Mouse (Mus musculus): ENCODE data around the gene Dpp6. TPM values are rescaled to one million over a fixed set of nuclear protein-coding genes. Genes with fewer than 3 reads are reported as not detected.

Dpp6 gene
- polyA plus RNA-seq, 1 experiment from 2014 or later = 4.5 TPM

DNA sequence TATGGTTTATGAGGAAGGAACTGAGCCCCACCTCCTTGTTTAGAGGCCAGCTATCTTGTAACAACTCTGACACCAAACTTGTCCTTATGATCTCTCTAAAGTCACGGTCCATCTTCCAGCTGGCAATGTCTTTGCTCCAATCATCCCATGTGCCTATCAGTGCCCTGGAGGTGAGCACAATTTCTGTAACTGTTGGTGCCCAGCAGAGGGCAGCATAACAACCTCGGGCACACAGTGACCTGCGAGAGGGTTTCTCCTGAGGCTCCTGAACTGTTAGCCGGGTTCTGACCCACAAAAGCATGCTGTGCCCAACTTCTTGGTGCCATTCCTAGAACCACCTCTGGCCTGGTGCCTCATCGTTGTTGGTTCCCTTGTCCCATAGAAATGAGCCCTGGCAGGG, 863.5 kb downstream of the Dpp6 start:
- Histone ChIP-seq H3K36me3 (replicated peaks; ENCODE audit: control insufficient read depth, insufficient read depth, low read depth, low read length) (no peaks in the 10 kb centered on the region), H3K27me3 (ENCODE audit: control insufficient read depth, insufficient read depth, low read length) (no peaks in the 10 kb centered on the region), H3K4me3 (ENCODE audit: low read depth, low read length) (no peak overlapping the region), H3K9me3 (replicated peaks; ENCODE audit: control insufficient read depth, low read length) (no peaks in the 10 kb centered on the region), H3K27ac (replicated peaks; ENCODE audit: low read depth, low read length) (no peak overlapping the region), H3K9ac (replicated peaks; ENCODE audit: low read length) (no peak overlapping the region), H3K4me2 (ENCODE audit: low read depth, low read length) (no peak overlapping the region), H3K4me1 (ENCODE audit: control insufficient read depth, insufficient read depth, low read length) (no peaks in the 10 kb centered on the region)
- DNase-seq (ENCODE audit: low spot score) (peak; percentile 36), ATAC-seq (replicated peaks; ENCODE audit: insufficient number of reproducible peaks, low FRiP score, low TSS enrichment, low read depth) (no peak)
- 42% methylated on average over 5 of the region's 5 CpGs for WGBS

DNA sequence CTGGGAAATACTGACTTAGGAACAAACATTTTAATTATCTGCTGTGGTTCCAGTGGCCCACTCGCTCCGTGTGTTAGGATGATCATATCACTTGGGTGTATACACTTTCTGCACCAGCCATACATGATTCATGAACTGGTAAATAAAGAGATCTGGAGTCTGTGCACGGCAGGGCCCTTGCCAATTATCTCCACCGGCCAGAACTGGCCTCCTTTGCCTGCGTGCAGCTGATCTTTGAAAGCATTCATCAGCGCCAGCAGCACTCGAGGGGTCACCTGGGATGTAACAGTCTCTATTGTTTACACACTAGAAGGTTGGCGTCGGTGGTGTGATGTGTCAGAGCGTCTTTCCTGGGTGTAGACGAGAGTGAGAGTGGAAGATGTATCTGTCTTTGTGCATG, 868.2 kb downstream of the Dpp6 start:
- no peak overlapping the region for H3K4me2 ChIP-seq (ENCODE audit: low read depth, low read length)
- ATAC-seq (replicated peaks; ENCODE audit: insufficient number of reproducible peaks, low FRiP score, low TSS enrichment, low read depth) (no peak), DNase-seq (ENCODE audit: low spot score) (no peak)
- no peaks in the 10 kb centered on the region for H3K4me1 ChIP-seq (ENCODE audit: control insufficient read depth, insufficient read depth, low read length)
- H3K4me3 ChIP-seq (ENCODE audit: low read depth, low read length) = no peak overlapping the region
- no peak overlapping the region for H3K9ac ChIP-seq (replicated peaks; ENCODE audit: low read length)
- no peaks in the 10 kb centered on the region for H3K27me3 ChIP-seq (ENCODE audit: control insufficient read depth, insufficient read depth, low read length)
- H3K27ac ChIP-seq (replicated peaks; ENCODE audit: low read depth, low read length) = no peak overlapping the region
- no peaks in the 10 kb centered on the region for H3K9me3 ChIP-seq (replicated peaks; ENCODE audit: control insufficient read depth, low read length)
- 73% methylated on average over 11 of the region's 11 CpGs for WGBS
- no peaks in the 10 kb centered on the region for H3K36me3 ChIP-seq (replicated peaks; ENCODE audit: control insufficient read depth, insufficient read depth, low read depth, low read length)

DNA sequence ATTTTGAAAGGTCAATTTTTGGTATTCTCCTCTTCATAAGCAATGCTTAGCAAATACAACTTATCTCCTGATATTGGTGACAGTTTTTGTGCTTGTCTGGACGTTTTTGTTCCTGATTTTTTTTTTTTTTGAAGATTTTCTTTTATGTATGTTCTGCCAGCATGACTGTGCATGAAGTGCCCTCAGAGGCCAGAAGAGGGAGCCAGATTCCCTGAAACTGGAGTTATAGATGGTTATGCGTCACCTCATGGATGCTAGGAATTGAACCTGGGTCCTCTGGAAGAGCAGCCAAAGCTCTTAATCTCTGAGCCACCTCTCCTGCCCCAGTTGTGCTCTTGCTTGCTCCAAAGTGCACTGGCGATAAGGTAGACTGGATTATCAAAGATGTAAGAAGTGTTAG, 868.9 kb downstream of the Dpp6 start:
- no peaks in the 10 kb centered on the region for H3K36me3 ChIP-seq (replicated peaks; ENCODE audit: control insufficient read depth, insufficient read depth, low read depth, low read length)
- DNase-seq (ENCODE audit: low spot score) = no peak
- H3K27me3 ChIP-seq (ENCODE audit: control insufficient read depth, insufficient read depth, low read length) = no peaks in the 10 kb centered on the region
- no peak for ATAC-seq (replicated peaks; ENCODE audit: insufficient number of reproducible peaks, low FRiP score, low TSS enrichment, low read depth)
- no peak overlapping the region for H3K27ac ChIP-seq (replicated peaks; ENCODE audit: low read depth, low read length)
- no peaks in the 10 kb centered on the region for H3K9me3 ChIP-seq (replicated peaks; ENCODE audit: control insufficient read depth, low read length)
- H3K4me1 ChIP-seq (ENCODE audit: control insufficient read depth, insufficient read depth, low read length) = no peaks in the 10 kb centered on the region
- H3K9ac ChIP-seq (replicated peaks; ENCODE audit: low read length) = no peak overlapping the region
- H3K4me3 ChIP-seq (ENCODE audit: low read depth, low read length) = no peak overlapping the region
- 66% methylated on average over 3 of the region's 3 CpGs for WGBS
- H3K4me2 ChIP-seq (ENCODE audit: low read depth, low read length) = no peak overlapping the region

DNA sequence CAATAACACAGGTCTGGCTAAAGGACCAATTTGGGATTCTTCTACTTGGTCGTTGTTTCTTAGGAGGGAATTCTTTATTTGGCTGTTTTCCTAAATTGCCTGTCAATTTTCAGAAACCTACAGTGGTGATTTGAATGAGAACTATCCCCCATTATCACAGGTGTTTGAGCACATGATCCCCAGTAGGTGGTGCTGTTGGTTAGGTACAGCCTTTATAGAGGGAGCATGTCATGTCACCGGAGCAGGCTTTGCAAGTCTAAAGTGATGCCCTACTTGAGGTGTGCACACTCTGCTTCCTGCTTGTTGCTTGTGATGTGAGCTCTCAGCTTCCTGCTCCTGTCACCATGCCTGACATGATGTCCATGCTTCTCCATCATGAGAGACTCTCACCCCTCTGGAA, 870.3 kb downstream of the Dpp6 start:
- H3K27ac ChIP-seq (replicated peaks; ENCODE audit: low read depth, low read length) = no peak overlapping the region
- H3K9me3 ChIP-seq (replicated peaks; ENCODE audit: control insufficient read depth, low read length) = no peaks in the 10 kb centered on the region
- no peaks in the 10 kb centered on the region for H3K4me1 ChIP-seq (ENCODE audit: control insufficient read depth, insufficient read depth, low read length)
- DNase-seq (ENCODE audit: low spot score) (no peak), ATAC-seq (replicated peaks; ENCODE audit: insufficient number of reproducible peaks, low FRiP score, low TSS enrichment, low read depth) (no peak)
- WGBS = 76% methylated on average over 2 of the region's 2 CpGs
- no peak overlapping the region for H3K4me2 ChIP-seq (ENCODE audit: low read depth, low read length)
- H3K4me3 ChIP-seq (ENCODE audit: low read depth, low read length) = no peak overlapping the region
- no peaks in the 10 kb centered on the region for H3K27me3 ChIP-seq (ENCODE audit: control insufficient read depth, insufficient read depth, low read length)
- H3K36me3 ChIP-seq (replicated peaks; ENCODE audit: control insufficient read depth, insufficient read depth, low read depth, low read length) = no peaks in the 10 kb centered on the region
- H3K9ac ChIP-seq (replicated peaks; ENCODE audit: low read length) = no peak overlapping the region

DNA sequence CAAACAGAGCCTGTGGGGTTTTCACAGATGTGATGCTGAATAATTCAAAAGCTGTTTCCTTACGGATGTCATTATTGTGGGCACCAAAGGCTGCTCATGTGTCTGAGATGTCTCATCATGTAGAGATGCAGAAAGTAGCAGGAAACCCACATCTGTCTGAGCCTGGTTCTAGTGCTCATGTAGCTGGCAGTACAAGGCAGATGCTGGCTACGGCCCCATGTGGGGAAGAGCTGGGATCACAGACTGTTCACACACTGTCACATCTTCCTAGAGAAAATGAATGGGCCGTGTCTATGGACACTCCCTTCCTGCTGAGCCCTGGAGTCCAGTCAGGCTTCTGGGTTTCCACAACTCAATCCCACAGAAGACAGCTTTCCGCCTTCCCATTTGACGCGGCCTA, 885.5 kb downstream of the Dpp6 start:
- Histone ChIP-seq H3K4me3 (ENCODE audit: low read depth, low read length) (no peak overlapping the region), H3K4me1 (ENCODE audit: control insufficient read depth, insufficient read depth, low read length) (no peaks in the 10 kb centered on the region), H3K27me3 (ENCODE audit: control insufficient read depth, insufficient read depth, low read length) (no peaks in the 10 kb centered on the region), H3K27ac (replicated peaks; ENCODE audit: low read depth, low read length) (no peak overlapping the region), H3K9ac (replicated peaks; ENCODE audit: low read length) (no peak overlapping the region), H3K4me2 (ENCODE audit: low read depth, low read length) (no peak overlapping the region), H3K36me3 (replicated peaks; ENCODE audit: control insufficient read depth, insufficient read depth, low read depth, low read length) (no peaks in the 10 kb centered on the region), H3K9me3 (replicated peaks; ENCODE audit: control insufficient read depth, low read length) (no peaks in the 10 kb centered on the region)
- WGBS = 86% methylated on average over 6 of the region's 6 CpGs
- ATAC-seq (replicated peaks; ENCODE audit: insufficient number of reproducible peaks, low FRiP score, low TSS enrichment, low read depth) = no peak
- no peak for DNase-seq (ENCODE audit: low spot score)

- Histone ChIP-seq H3K9ac (replicated peaks; ENCODE audit: low read length) (no peak overlapping the region), H3K36me3 (replicated peaks; ENCODE audit: control insufficient read depth, insufficient read depth, low read depth, low read length) (no peaks in the 10 kb centered on the region), H3K27me3 (ENCODE audit: control insufficient read depth, insufficient read depth, low read length) (no peaks in the 10 kb centered on the region), H3K9me3 (replicated peaks; ENCODE audit: control insufficient read depth, low read length) (no peaks in the 10 kb centered on the region), H3K4me3 (ENCODE audit: low read depth, low read length) (no peak overlapping the region), H3K27ac (replicated peaks; ENCODE audit: low read depth, low read length) (no peak overlapping the region), H3K4me2 (ENCODE audit: low read depth, low read length) (no peak overlapping the region), H3K4me1 (ENCODE audit: control insufficient read depth, insufficient read depth, low read length) (no peaks in the 10 kb centered on the region)
- DNase-seq (ENCODE audit: low spot score) (no peak), ATAC-seq (replicated peaks; ENCODE audit: insufficient number of reproducible peaks, low FRiP score, low TSS enrichment, low read depth) (no peak)
Measured at GRCm38 (mm10) chr5:27705020-27705419, 888.0 kb downstream of the Dpp6 start.

DNA sequence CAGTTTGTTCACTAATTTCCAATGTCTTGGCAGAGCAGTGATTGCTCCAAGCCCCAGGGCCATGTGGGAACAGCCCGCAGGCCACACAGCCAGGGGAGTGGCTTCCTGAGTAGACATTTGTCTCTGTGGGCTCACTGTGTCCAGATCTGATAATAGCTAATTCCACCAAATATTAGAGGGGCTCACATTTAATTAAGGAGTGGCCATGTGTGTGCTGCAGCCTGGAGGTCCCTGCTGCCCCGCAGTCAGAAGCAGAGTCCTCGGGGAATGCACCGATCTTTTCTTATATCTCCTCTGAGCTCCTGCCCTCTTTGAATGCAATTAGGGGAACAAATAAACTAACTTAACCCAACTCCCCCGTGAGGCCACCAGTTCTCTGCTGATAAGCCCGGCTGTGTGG, 889.5 kb downstream of the Dpp6 start:
- Histone ChIP-seq H3K9ac (replicated peaks; ENCODE audit: low read length) (no peak overlapping the region), H3K4me1 (ENCODE audit: control insufficient read depth, insufficient read depth, low read length) (no peaks in the 10 kb centered on the region), H3K4me2 (ENCODE audit: low read depth, low read length) (no peak overlapping the region), H3K27me3 (ENCODE audit: control insufficient read depth, insufficient read depth, low read length) (no peaks in the 10 kb centered on the region), H3K4me3 (ENCODE audit: low read depth, low read length) (no peak overlapping the region), H3K27ac (replicated peaks; ENCODE audit: low read depth, low read length) (no peak overlapping the region), H3K36me3 (replicated peaks; ENCODE audit: control insufficient read depth, insufficient read depth, low read depth, low read length) (no peaks in the 10 kb centered on the region), H3K9me3 (replicated peaks; ENCODE audit: control insufficient read depth, low read length) (no peaks in the 10 kb centered on the region)
- DNase-seq (ENCODE audit: low spot score) (no peak), ATAC-seq (replicated peaks; ENCODE audit: insufficient number of reproducible peaks, low FRiP score, low TSS enrichment, low read depth) (no peak)
- 60% methylated on average over 6 of the region's 6 CpGs for WGBS

GRCm38 (mm10) chr5:27707283-27707682, 890.3 kb downstream of the Dpp6 start:
- H3K36me3 ChIP-seq (replicated peaks; ENCODE audit: control insufficient read depth, insufficient read depth, low read depth, low read length) = no peaks in the 10 kb centered on the region
- no peak overlapping the region for H3K27ac ChIP-seq (replicated peaks; ENCODE audit: low read depth, low read length)

DNA sequence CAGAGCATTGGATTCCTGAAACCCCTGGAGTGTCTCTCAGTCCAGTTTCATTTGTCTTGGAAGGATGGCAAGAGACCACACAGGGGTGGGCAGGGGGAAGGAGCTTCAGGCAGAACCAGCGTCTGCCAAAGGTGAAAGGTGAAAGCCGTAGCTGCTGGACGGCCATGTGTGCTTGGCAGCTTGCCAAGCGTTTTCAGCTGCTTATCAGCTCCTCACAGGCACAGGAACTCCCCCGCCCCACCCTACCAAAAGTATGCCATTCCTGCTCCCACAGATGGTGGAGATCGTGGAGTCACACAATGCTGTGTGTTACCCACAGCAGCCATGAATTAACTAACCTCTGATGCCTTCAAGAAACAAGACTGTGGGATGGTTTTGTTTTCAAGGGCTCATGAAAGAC, 891.2 kb downstream of the Dpp6 start:
- Histone ChIP-seq H3K4me1 (ENCODE audit: control insufficient read depth, insufficient read depth, low read length) (no peaks in the 10 kb centered on the region), H3K27ac (replicated peaks; ENCODE audit: low read depth, low read length) (no peak overlapping the region), H3K4me2 (ENCODE audit: low read depth, low read length) (no peak overlapping the region), H3K9me3 (replicated peaks; ENCODE audit: control insufficient read depth, low read length) (no peaks in the 10 kb centered on the region), H3K27me3 (ENCODE audit: control insufficient read depth, insufficient read depth, low read length) (no peaks in the 10 kb centered on the region), H3K36me3 (replicated peaks; ENCODE audit: control insufficient read depth, insufficient read depth, low read depth, low read length) (no peaks in the 10 kb centered on the region), H3K4me3 (ENCODE audit: low read depth, low read length) (no peak overlapping the region), H3K9ac (replicated peaks; ENCODE audit: low read length) (no peak overlapping the region)
- DNase-seq (ENCODE audit: low spot score) (no peak), ATAC-seq (replicated peaks; ENCODE audit: insufficient number of reproducible peaks, low FRiP score, low TSS enrichment, low read depth) (no peak)
- WGBS = 44% methylated on average over 6 of the region's 6 CpGs

More at GRCm38 (mm10) chr5:27707283-27707682, 890.3 kb downstream of the Dpp6 start:
- Histone ChIP-seq H3K4me1 (ENCODE audit: control insufficient read depth, insufficient read depth, low read length) (no peaks in the 10 kb centered on the region), H3K4me3 (ENCODE audit: low read depth, low read length) (no peak overlapping the region), H3K9ac (replicated peaks; ENCODE audit: low read length) (no peak overlapping the region), H3K9me3 (replicated peaks; ENCODE audit: control insufficient read depth, low read length) (no peaks in the 10 kb centered on the region), H3K27me3 (ENCODE audit: control insufficient read depth, insufficient read depth, low read length) (no peaks in the 10 kb centered on the region), H3K4me2 (ENCODE audit: low read depth, low read length) (no peak overlapping the region)
- no peak for ATAC-seq (replicated peaks; ENCODE audit: insufficient number of reproducible peaks, low FRiP score, low TSS enrichment, low read depth)
- no peak for DNase-seq (ENCODE audit: low spot score)
